Mouse (Mus musculus) heart, embryonic 11.5 days (tissue): ENCODE measurements around the gene Galnt2. TPM values are rescaled to one million over a fixed set of nuclear protein-coding genes. Genes with fewer than 3 reads are reported as not detected.

ENCODE experiments used
- ATAC-seq: fragments of 200-750 bp; cut with Nextera tagmentation; replicated peaks from 2 replicates; pipeline ENCODE4 v1.8.0; 2017; ENCODE audit warnings: moderate library complexity; ENCODE audit not compliant: insufficient number of reproducible peaks, low FRiP score, low TSS enrichment
- H3K27ac ChIP-seq: fragments of 300-500 bp; sonication (generic); 2 replicates; pipeline ENCODE4 v1.5.1; 2014; ENCODE audit warnings: mild to moderate bottlenecking, low read depth, low read length
- H3K27me3 ChIP-seq: fragments of 300-500 bp; sonication (generic); 2 replicates; pipeline ENCODE4 v1.6.1; 2014; ENCODE audit warnings: mild to moderate bottlenecking, low read length, mixed read lengths; ENCODE audit not compliant: control insufficient read depth, insufficient read depth
- H3K36me3 ChIP-seq: fragments of 300-500 bp; sonication (generic); 2 replicates; pipeline ENCODE4 v1.6.1; 2014; ENCODE audit warnings: mild to moderate bottlenecking, low read length, moderate library complexity, mixed read lengths; ENCODE audit not compliant: control insufficient read depth, insufficient read depth
- H3K4me1 ChIP-seq: fragments of 300-500 bp; sonication (generic); 2 replicates; pipeline ENCODE4 v1.6.1; 2014; ENCODE audit warnings: low read length; ENCODE audit not compliant: control insufficient read depth, insufficient read depth
- H3K4me2 ChIP-seq: fragments of 300-500 bp; sonication (generic); 2 replicates; pipeline ENCODE4 v1.6.1; 2014; ENCODE audit warnings: mild to moderate bottlenecking, moderate library complexity
- H3K4me3 ChIP-seq: fragments of 300-500 bp; sonication (generic); 2 replicates; pipeline ENCODE4 v1.5.1; 2014; ENCODE audit warnings: low read depth, low read length
- H3K9ac ChIP-seq: fragments of 300-500 bp; sonication (generic); 2 replicates; pipeline ENCODE4 v1.6.1; 2014; ENCODE audit warnings: mild to moderate bottlenecking, low read depth, low read length, moderate library complexity
- H3K9me3 ChIP-seq: fragments of 300-500 bp; sonication (generic); replicated peaks from 2 replicates; pipeline ENCODE4 v1.6.1; 2016; ENCODE audit warnings: low read length; ENCODE audit not compliant: control insufficient read depth
- WGBS: fragments of 180-500 bp; shearing (Covaris S2); extraction: QIAGEN DNeasy Blood & Tissue Kit; methylation state at CpG from one replicate; pipeline ENCODE4 v1.1.7; 2014; ENCODE audit not compliant: insufficient replicate concordance; 5-methylcytosine and 5-hydroxymethylcytosine counted together
- polyA plus RNA-seq: library from polyadenylated mRNA; unstranded; fragments of >200 nt; fragmentation: Nextera tagmentation; extraction: Ambion mirVana; gene quantifications from 2 replicates; pipeline ENCODE4 v1.2.1, GENCODE M21; 2014

The Galnt2 gene
- polyA plus RNA-seq, 1 experiment from 2014 or later, result 63.2 TPM

DNA sequence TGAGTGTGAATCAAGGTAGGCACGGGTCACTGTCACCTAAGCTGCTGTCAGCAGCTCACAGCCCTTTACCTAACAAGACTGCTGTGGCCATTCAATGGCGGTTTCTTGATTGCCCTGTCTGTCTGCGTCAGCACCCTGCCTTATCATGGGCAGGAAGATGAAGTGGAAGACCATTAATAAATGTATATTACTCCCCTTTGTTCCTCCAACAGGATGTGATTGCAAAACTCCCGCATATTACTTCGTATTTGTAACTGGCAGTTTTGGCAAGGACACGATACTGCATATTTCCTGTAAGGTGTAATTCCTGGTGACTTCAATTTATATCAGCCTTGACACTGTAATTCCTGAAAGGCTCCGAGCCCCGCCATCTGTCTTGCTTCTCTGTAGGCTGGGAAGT, 9.7 kb downstream of the Galnt2 start:
- Histone ChIP-seq H3K27ac (no peak overlapping the region), H3K27me3 (peaks cover 3% of the 10 kb centered on the region; the same call in 1 of the 2 replicates), H3K4me3 (no peak overlapping the region), H3K36me3 (peaks cover 3% of the 10 kb centered on the region; the same call in 1 of the 2 replicates), H3K4me2 (no peak overlapping the region), H3K4me1 (peaks cover 40% of the 10 kb centered on the region), H3K9ac (no peak overlapping the region), H3K9me3 (0 out of 2 replicates have a peak, but pooled peaks cover 2% of the 10 kb centered on the region)
- ATAC-seq, result no peak
- WGBS, result 42% methylated on average over 8 of the region's 8 CpGs

- H3K4me2 ChIP-seq, result no peak overlapping the region
These were observed 11.0 kb downstream of the Galnt2 start for GRCm38 (mm10) chr8:124242208-124242607.

DNA sequence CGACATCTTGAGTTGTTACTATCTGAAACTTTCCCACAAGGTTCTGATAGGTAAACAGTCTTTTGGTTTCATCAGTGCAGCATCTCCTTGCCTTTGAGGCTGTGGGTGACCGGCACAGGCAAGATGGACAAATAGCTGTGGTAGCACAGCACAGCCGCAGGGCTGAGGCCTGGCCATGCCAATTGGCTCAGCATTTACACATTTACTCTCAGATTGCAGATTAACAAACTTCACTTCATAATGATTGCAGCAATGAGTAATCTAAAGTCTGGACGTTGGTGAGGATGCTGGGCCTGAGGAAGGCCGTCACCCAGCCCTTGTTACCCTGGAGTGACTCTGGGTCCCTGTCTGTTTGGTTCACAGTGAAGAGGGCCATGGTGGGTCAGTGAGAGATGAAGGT, 11.7 kb downstream of the Galnt2 start:
- 90% methylated on average over 5 of the region's 5 CpGs for WGBS
- ATAC-seq, result no peak
- Histone ChIP-seq H3K27me3 (peaks cover 4% of the 10 kb centered on the region; the same call in 1 of the 2 replicates), H3K9me3 (0 out of 2 replicates have a peak, but pooled peaks cover 2% of the 10 kb centered on the region), H3K9ac (no peak overlapping the region), H3K4me1 (peaks cover 43% of the 10 kb centered on the region), H3K4me3 (no peak overlapping the region), H3K27ac (no peak overlapping the region), H3K4me2 (no peak overlapping the region), H3K36me3 (peaks cover 3% of the 10 kb centered on the region; the same call in 1 of the 2 replicates)

More at GRCm38 (mm10) chr8:124242208-124242607, 11.0 kb downstream of the Galnt2 start:
- 89% methylated on average over 6 of the region's 6 CpGs for WGBS
- peaks cover 3% of the 10 kb centered on the region; the same call in 1 of the 2 replicates for H3K27me3 ChIP-seq
- ATAC-seq, result no peak
- no peak overlapping the region for H3K4me3 ChIP-seq
- peaks cover 3% of the 10 kb centered on the region; the same call in 1 of the 2 replicates for H3K36me3 ChIP-seq
- H3K4me1 ChIP-seq, result peaks cover 44% of the 10 kb centered on the region
- H3K9ac ChIP-seq, result no peak overlapping the region
- H3K9me3 ChIP-seq, result 0 out of 2 replicates have a peak, but pooled peaks cover 2% of the 10 kb centered on the region
- H3K27ac ChIP-seq, result no peak overlapping the region

GRCm38 (mm10) chr8:124247581-124247980, 16.4 kb downstream of the Galnt2 start:
- Histone ChIP-seq H3K9ac (no peak overlapping the region), H3K36me3 (0 out of 2 replicates have a peak, but pooled peaks cover 3% of the 10 kb centered on the region), H3K27ac (no peak overlapping the region), H3K9me3 (0 out of 2 replicates have a peak, but pooled peaks cover 2% of the 10 kb centered on the region), H3K27me3 (peaks cover 2% of the 10 kb centered on the region; the same call in 1 of the 2 replicates), H3K4me3 (no peak overlapping the region), H3K4me1 (peaks cover 26% of the 10 kb centered on the region), H3K4me2 (no peak overlapping the region)
- no peak for ATAC-seq
- WGBS, result 90% methylated on average over 6 of the region's 6 CpGs

DNA sequence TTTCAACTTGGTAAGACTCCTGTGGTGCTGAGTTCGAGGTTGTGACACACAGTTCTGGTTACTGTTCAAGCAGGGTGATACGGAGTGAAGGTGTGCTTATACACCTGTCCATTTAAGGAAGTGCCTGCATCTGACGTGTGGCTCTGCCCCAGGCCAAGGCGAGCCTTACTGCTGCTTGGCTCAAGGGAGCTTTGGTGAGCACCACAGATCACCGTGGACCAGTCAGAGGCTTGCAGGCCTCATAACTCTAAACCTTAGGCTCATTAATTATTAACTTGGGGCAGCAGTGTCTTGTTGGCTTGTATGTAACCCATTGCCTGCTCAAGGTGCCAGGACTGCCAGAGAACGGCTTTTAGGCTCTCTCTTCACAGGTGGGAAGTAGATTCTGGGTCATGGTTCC, 17.5 kb downstream of the Galnt2 start:
- Histone ChIP-seq H3K36me3 (0 out of 2 replicates have a peak, but pooled peaks cover 2% of the 10 kb centered on the region), H3K4me2 (no peak overlapping the region), H3K27ac (no peak overlapping the region), H3K9ac (no peak overlapping the region), H3K4me3 (no peak overlapping the region), H3K27me3 (peaks cover 2% of the 10 kb centered on the region; the same call in 1 of the 2 replicates), H3K9me3 (0 out of 2 replicates have a peak, but pooled peaks cover 2% of the 10 kb centered on the region), H3K4me1 (peaks cover 26% of the 10 kb centered on the region)
- WGBS, result 83% methylated on average over 6 of the region's 6 CpGs
- ATAC-seq, result no peak

DNA sequence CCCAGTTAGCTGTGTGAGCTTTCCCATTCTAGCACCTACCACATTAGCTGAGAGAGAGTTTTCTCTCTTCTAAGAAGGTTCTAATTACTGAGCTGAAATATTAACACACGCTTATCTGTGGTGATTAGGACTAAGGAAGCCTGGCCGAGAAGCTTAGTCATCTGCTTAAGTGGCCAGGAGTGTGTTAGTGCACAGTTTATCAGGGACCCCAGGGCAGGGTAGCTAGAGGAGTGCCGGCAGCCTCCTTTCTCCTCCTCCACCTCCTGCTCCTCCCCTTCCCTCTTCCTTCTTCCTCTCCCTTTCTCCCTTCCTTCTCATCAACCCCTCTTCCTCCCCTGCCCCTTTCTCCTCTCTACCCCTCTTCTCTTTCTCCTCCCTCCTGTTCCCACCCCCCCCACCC, 19.1 kb downstream of the Galnt2 start:
- H3K27ac ChIP-seq, result no peak overlapping the region
- peaks cover 26% of the 10 kb centered on the region for H3K4me1 ChIP-seq
- no peaks in the 10 kb centered on the region for H3K36me3 ChIP-seq
- ATAC-seq, result no peak; the same call in 1 of the 2 replicates
- H3K9ac ChIP-seq, result no peak overlapping the region
- no peak overlapping the region for H3K4me3 ChIP-seq
- no peak overlapping the region; the same call in 1 of the 2 replicates for H3K4me2 ChIP-seq
- peaks cover 2% of the 10 kb centered on the region; the same call in 1 of the 2 replicates for H3K27me3 ChIP-seq
- 14% methylated on average over 3 of the region's 3 CpGs for WGBS
- H3K9me3 ChIP-seq, result no peaks in the 10 kb centered on the region

GRCm38 (mm10) chr8:124250785-124251184, 19.6 kb downstream of the Galnt2 start:
- no peaks in the 10 kb centered on the region for H3K36me3 ChIP-seq
- ATAC-seq, result no peak
- no peak overlapping the region for H3K4me2 ChIP-seq
- peaks cover 28% of the 10 kb centered on the region for H3K4me1 ChIP-seq
- 32% methylated on average over 4 of the region's 4 CpGs for WGBS
- H3K27me3 ChIP-seq, result peaks cover 2% of the 10 kb centered on the region; the same call in 1 of the 2 replicates
- H3K4me3 ChIP-seq, result no peak overlapping the region
- H3K27ac ChIP-seq, result no peak overlapping the region
- no peaks in the 10 kb centered on the region for H3K9me3 ChIP-seq
- H3K9ac ChIP-seq, result no peak overlapping the region

- no peaks in the 10 kb centered on the region for H3K36me3 ChIP-seq
- no peaks in the 10 kb centered on the region for H3K9me3 ChIP-seq
- H3K9ac ChIP-seq, result no peak overlapping the region
- no peak overlapping the region for H3K4me2 ChIP-seq
- no peak for ATAC-seq
- WGBS, result 88% methylated on average over 5 of the region's 5 CpGs
- H3K4me3 ChIP-seq, result no peak overlapping the region
- peaks cover 39% of the 10 kb centered on the region for H3K4me1 ChIP-seq
- no peak overlapping the region for H3K27ac ChIP-seq
- peaks cover 1% of the 10 kb centered on the region; the same call in 1 of the 2 replicates for H3K27me3 ChIP-seq
These were observed 21.4 kb downstream of the Galnt2 start for GRCm38 (mm10) chr8:124252533-124252950.

DNA sequence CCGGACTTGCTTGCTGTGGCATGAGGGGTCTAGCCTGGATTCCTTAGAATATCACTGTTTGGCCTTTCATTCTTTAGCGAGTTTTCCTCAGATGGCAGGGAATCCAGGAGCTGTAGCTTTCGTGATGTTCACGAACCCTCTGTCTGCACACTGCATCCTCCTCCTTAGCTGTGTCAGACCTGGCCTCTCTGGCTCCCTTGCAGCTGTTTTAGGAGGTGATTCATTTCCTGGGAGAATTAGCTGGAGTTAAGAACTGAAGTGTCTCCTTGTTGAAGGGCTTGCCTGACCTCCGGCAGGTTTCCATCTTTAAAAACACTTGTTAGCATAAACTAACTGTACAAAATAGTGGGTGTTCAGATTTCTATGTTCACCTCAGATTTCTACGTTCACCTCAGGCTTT, 22.7 kb downstream of the Galnt2 start:
- no peaks in the 10 kb centered on the region for H3K27me3 ChIP-seq
- no peak overlapping the region for H3K9ac ChIP-seq
- no peak overlapping the region for H3K4me2 ChIP-seq
- no peaks in the 10 kb centered on the region for H3K36me3 ChIP-seq
- no peak for ATAC-seq
- H3K9me3 ChIP-seq, result no peaks in the 10 kb centered on the region
- peaks cover 45% of the 10 kb centered on the region for H3K4me1 ChIP-seq
- no peak overlapping the region for H3K4me3 ChIP-seq
- WGBS, result 86% methylated on average over 6 of the region's 6 CpGs
- H3K27ac ChIP-seq, result no peak overlapping the region
